Mouse (Mus musculus) 416B (cell line): ENCODE data around the gene Fras1.

Experiments
- DNase-seq: peaks from one replicate; pipeline ENCODE4 v3.0.0; 2011; ENCODE audit warnings: low read depth

Fras1 gene

GRCm38 (mm10) chr5:96792936-96793718 lies 419.4 kb downstream of the Fras1 start, which contains the start of gene Anxa3:
Gene Anxa3, plus strand, starts transcription at chr5:96793339.
- DNase-seq: peak; percentile 37

DNA sequence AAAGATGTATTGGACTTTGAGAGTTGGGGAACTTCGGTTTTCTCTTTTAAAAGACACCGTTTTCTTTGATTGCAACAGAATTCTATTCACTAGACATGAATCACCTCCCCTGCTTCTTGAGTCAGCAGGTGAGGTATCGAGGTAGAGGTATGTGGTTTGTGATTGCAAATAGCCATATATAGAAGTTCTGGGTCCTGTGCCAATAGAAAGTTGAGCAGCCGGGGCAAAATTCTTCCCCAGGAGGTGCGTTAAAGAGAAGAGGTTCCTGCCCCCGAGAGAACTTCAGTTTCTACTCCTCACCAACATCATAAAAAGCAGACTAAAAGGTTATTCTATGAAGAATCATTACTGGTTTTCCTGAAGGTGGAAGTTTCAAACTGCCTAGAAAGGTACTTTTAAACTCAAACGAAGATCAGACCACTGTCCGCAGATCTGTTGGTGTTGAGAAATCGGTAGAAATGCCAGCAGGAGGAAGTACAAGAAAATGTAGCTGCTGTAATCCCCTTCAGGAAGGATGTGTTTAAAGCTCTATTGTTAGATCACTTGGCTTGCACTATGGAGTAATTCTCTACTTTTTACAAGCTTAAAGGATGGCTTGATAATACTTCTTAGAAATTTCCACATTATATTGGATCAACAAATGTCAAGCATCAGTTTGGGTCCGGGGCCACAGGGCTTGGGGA lies 420.3 kb downstream of the Fras1 start:
- DNase-seq: peak; percentile 72

GRCm38 (mm10) chr5:96795752-96796151 lies 422.0 kb downstream of the Fras1 start:
- no peak for DNase-seq

- DNase-seq: no peak
These were observed 423.7 kb downstream of the Fras1 start for GRCm38 (mm10) chr5:96797465-96797864.

DNA sequence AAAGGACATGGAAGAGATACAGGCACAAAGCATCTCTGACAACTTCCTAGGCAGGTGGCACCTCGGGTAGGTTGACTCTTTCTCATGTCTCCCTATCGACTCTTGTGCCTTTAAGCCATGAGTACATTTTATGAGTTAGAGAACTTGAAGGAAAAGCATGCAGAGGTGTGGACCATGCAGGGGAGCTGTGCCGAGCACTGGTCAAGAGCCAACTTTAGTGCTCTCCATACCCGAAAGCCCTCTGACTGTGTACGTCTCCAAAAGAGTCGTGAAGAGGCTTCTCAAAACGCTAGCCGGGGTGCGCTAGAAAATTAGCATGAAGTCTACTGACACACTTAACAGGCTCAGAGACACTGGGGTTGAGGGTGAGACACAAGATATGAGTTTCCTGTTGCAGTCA lies 425.4 kb downstream of the Fras1 start:
- DNase-seq: no peak

DNA sequence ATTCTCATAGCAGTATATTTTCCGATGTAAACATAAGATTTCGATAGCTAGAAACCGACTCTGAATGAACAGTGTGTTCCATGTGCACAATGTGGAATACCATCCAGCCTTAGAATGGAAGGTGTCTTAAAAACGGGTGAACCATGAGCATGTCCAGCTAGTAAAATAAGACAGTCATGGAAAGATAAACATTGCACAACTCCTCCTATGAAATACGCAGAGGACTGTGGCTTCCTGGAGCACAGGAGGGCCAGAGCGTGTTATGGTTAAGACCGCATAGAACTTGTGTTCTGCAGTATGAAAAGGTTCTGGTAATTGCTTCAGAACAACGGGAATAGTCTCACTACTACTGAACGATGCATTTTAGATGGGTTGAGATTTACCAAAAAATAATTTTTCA lies 426.2 kb downstream of the Fras1 start:
- DNase-seq: peak; percentile 74

DNA sequence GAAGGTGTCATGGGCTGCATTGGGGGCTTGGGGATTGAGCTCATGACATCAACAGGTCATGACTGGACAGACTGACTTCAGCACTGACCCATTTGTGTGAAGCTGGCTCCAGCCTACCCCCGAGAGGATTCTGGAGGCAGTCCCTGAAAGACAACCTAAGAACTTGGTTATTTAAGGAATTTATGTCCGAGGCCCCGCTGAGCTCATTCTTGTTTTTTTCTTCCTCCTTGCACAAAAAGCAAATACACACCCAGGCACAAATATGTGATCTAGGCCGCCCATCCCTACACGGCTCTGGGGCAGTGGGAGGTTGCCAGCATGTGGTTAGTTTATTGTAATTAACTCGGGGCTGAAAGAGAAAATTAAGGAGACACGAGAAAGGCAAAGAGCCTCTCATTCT lies 428.4 kb downstream of the Fras1 start:
- no peak for DNase-seq

- no peak for DNase-seq
These were observed 429.3 kb downstream of the Fras1 start for GRCm38 (mm10) chr5:96803091-96803490.

- peak; percentile 23 for DNase-seq
These were observed 430.5 kb downstream of the Fras1 start for GRCm38 (mm10) chr5:96804304-96804703.

DNA sequence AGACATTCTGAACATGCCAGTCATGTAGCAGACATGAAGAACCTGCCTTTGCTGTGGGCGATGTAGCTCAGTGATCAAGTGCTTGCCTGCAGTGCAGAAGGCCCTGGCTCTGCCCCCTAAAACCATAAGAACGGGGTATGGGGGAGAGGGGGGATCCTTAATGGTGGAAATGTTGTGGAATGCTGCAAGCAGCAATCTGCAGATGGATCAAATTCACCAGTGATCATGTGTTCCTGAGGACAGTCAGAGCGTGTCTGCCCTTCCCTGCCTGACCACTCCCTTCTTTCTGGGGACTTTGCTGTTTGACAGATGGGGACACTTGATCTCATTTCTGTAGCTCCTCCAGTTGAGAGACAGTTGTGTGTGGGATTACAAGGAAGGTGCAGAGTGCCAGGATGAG lies 431.1 kb downstream of the Fras1 start:
- no peak for DNase-seq

DNA sequence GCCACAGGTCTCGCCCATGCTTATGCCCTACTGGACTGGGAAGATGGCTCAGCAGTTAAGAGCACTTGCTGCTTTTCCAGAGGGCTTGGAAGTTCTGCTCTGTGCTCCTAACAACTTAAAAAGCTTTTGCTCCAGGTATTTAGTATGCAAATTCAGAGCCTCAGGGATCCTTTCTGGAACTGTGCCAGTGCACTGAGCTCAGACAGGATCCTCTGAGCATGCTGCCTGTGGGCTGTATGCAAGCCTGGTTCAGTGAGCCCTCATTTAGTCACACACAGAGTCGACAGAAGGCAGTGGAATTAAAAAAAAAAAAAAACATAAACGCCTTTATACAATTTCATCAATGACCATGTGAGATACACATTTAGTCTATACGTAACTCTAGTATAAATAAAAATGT lies 436.9 kb downstream of the Fras1 start:
- no peak for DNase-seq

DNA sequence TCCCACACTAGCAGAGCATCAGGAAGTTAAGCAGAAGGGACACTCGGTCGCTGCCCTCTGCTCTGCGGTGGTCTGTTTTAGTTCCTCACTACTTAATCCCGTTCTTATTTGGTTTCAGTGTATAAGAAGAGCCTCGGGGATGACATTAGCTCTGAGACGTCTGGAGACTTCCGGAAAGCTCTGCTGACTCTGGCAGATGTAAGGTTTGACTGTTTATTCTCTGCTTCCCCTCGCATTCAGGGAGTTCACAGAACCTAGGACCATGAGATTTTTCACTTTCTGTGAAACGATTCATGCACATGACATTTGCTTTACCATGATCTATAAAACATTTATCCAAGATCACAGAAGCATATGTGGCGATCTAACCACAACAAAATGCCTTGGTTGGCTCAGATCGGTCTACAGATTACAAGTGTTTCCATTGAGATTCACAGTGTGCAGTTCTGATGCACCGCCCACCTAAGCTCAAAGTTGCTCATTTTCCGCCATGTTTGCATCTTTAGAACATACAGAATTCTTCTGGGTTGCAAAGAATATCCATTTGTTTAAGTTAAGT lies 451.1 kb downstream of the Fras1 start:
- no peak for DNase-seq

GRCm38 (mm10) chr5:96827176-96827575 lies 453.4 kb downstream of the Fras1 start:
- DNase-seq: no peak
